Mouse (Mus musculus): ENCODE data around the gene Slx4ip.

Slx4ip gene

GRCm38 (mm10) chr2:137014423-137014822, 123.4 kb downstream of the Slx4ip start:
- in situ Hi-C loops (cut with MboI; ENCODE audit: unreplicated experiment in 2 of 2): no loop called here

GRCm38 (mm10) chr2:137044122-137044521, 153.1 kb downstream of the Slx4ip start:
- in situ Hi-C loops (cut with MboI; ENCODE audit: unreplicated experiment in 2 of 2): no loop called here

- in situ Hi-C loops (cut with MboI; ENCODE audit: unreplicated experiment in 2 of 2): no loop called here
Observed at GRCm38 (mm10) chr2:137049367-137049766, 158.3 kb downstream of the Slx4ip start.

- in situ Hi-C loops (cut with MboI; ENCODE audit: unreplicated experiment in 2 of 2): no loop called here
Observed at GRCm38 (mm10) chr2:137049906-137050305, 158.9 kb downstream of the Slx4ip start.

GRCm38 (mm10) chr2:137063829-137064228, 172.8 kb downstream of the Slx4ip start:
- in situ Hi-C loops (cut with MboI; ENCODE audit: unreplicated experiment in 2 of 2): no loop called here

- in situ Hi-C loops (cut with MboI; ENCODE audit: unreplicated experiment in 2 of 2): no loop called here
Observed at GRCm38 (mm10) chr2:137064513-137064912, 173.5 kb downstream of the Slx4ip start.

GRCm38 (mm10) chr2:137067479-137068110, 176.6 kb downstream of the Slx4ip start:
- in situ Hi-C loops (cut with MboI; ENCODE audit: unreplicated experiment in 2 of 2): no loop called here

GRCm38 (mm10) chr2:137073473-137074312, 182.7 kb downstream of the Slx4ip start:
- in situ Hi-C loops (cut with MboI; ENCODE audit: unreplicated experiment in 2 of 2): no loop called here

- in situ Hi-C loops (cut with MboI; ENCODE audit: unreplicated experiment in 2 of 2): no loop called here
Observed at GRCm38 (mm10) chr2:137074313-137074620, 183.2 kb downstream of the Slx4ip start.

- in situ Hi-C loops (cut with MboI; ENCODE audit: unreplicated experiment in 2 of 2): no loop called here
Observed at GRCm38 (mm10) chr2:137078771-137079170, 187.8 kb downstream of the Slx4ip start.

- in situ Hi-C loops (cut with MboI; ENCODE audit: unreplicated experiment in 2 of 2): no loop called here
Observed at GRCm38 (mm10) chr2:137079721-137080320, 188.8 kb downstream of the Slx4ip start.

GRCm38 (mm10) chr2:137080468-137080867, 189.4 kb downstream of the Slx4ip start:
- in situ Hi-C loops (cut with MboI; ENCODE audit: unreplicated experiment in 2 of 2): no loop called here

- in situ Hi-C loops (cut with MboI; ENCODE audit: unreplicated experiment in 2 of 2): no loop called here
Observed at GRCm38 (mm10) chr2:137081001-137081400, 190.0 kb downstream of the Slx4ip start.

GRCm38 (mm10) chr2:137082896-137083620, 192.0 kb downstream of the Slx4ip start:
- in situ Hi-C loops (cut with MboI; ENCODE audit: unreplicated experiment in 2 of 2): no loop called here

GRCm38 (mm10) chr2:137085257-137085656, 194.2 kb downstream of the Slx4ip start:
- in situ Hi-C loops (cut with MboI; ENCODE audit: unreplicated experiment in 2 of 2): no loop called here

- in situ Hi-C loops (cut with MboI; ENCODE audit: unreplicated experiment in 2 of 2): no loop called here
Observed at GRCm38 (mm10) chr2:137086621-137087395, 195.8 kb downstream of the Slx4ip start.

- in situ Hi-C loops (cut with MboI; ENCODE audit: unreplicated experiment in 2 of 2): no loop called here
Observed at GRCm38 (mm10) chr2:137087705-137088104, 196.7 kb downstream of the Slx4ip start.

GRCm38 (mm10) chr2:137091766-137092522, 200.9 kb downstream of the Slx4ip start:
- in situ Hi-C loops (cut with MboI; ENCODE audit: unreplicated experiment in 2 of 2): no loop called here

GRCm38 (mm10) chr2:137092523-137093297, 201.7 kb downstream of the Slx4ip start:
- in situ Hi-C loops (cut with MboI; ENCODE audit: unreplicated experiment in 2 of 2): no loop called here
